Mouse (Mus musculus) liver, adult 2 months (tissue): ENCODE data around the gene Hrg. TPM values are rescaled to one million over a fixed set of nuclear protein-coding genes. Genes with fewer than 3 reads are reported as not detected.

Source experiments
- DNase-seq: peaks from one replicate; pipeline ENCODE4 v3.0.0-alpha.2; 2011; ENCODE audit warnings: low read depth, low spot score; ENCODE audit errors: extremely low read depth
- H3K27ac ChIP-seq: fragments of 200-500 bp; replicated peaks from 2 replicates; pipeline ENCODE4 v1.5.1; 2012; ENCODE audit warnings: low read depth, mild to moderate bottlenecking, control low read depth, inconsistent platforms, low read length; ENCODE audit not compliant: insufficient read depth
- H3K27me3 ChIP-seq: fragments of 200-500 bp; 2 replicates; pipeline ENCODE4 v1.6.1; 2012; ENCODE audit warnings: mild to moderate bottlenecking, moderate library complexity, low read length, inconsistent platforms; ENCODE audit not compliant: control insufficient read depth, insufficient read depth
- H3K36me3 ChIP-seq: fragments of 200-500 bp; 2 replicates; pipeline ENCODE4 v1.6.1; 2012; ENCODE audit warnings: low read length, inconsistent platforms; ENCODE audit not compliant: control insufficient read depth, insufficient read depth
- H3K4me1 ChIP-seq: fragments of 200-500 bp; 2 replicates; pipeline ENCODE4 v1.6.1; 2011; ENCODE audit warnings: low read length; ENCODE audit not compliant: control insufficient read depth, insufficient read depth
- H3K4me3 ChIP-seq: fragments of 200-500 bp; 2 replicates; pipeline ENCODE4 v1.5.1; 2011; ENCODE audit warnings: low read depth, mild to moderate bottlenecking, control low read depth, low read length, moderate library complexity; ENCODE audit not compliant: insufficient read depth
- H3K79me2 ChIP-seq: fragments of 200-500 bp; 2 replicates; pipeline ENCODE4 v1.6.1; 2012; ENCODE audit warnings: inconsistent platforms, mild to moderate bottlenecking, low read length, moderate library complexity; ENCODE audit not compliant: control insufficient read depth, insufficient read depth
- H3K9ac ChIP-seq: fragments of 200-500 bp; 2 replicates; pipeline ENCODE4 v1.6.1; 2012; ENCODE audit warnings: low read depth, mild to moderate bottlenecking, control low read depth, inconsistent platforms, low read length
- CTCF ChIP-seq: fragments of 200-500 bp; IDR thresholded peaks from 2 replicates; pipeline ENCODE4 v1.5.1; 2011; ENCODE audit warnings: low read depth, low read length, control low read depth
- POLR2A ChIP-seq: fragments of 200-500 bp; IDR thresholded peaks from 2 replicates; pipeline ENCODE4 v1.6.1; 2011; ENCODE audit warnings: low read length, control low read depth; ENCODE audit not compliant: insufficient read depth; ENCODE audit errors: extremely low read depth
- WGBS: fragments of 180-500 bp; shearing (Covaris S2); methylation state at CpG from one replicate; pipeline ENCODE4 v1.1.7; 2018; 5-methylcytosine and 5-hydroxymethylcytosine counted together
- polyA plus RNA-seq: library from polyadenylated mRNA; depleted of rRNA; stranded (reverse); fragments of >200 nt; gene quantifications from 2 replicates; pipeline ENCODE4 v1.2.3, GENCODE M21; 2012
- total RNA-seq: library from RNA; depleted of rRNA; stranded (reverse); fragments of >200 nt; gene quantifications from 2 replicates; pipeline ENCODE4 v1.2.3, GENCODE M21; 2014

The Hrg gene
- total and polyA plus RNA-seq, 2 experiments, result 312 to 574 TPM

GRCm38 (mm10) chr16:22953069-22953468, 2.2 kb downstream of the Hrg start:
- peaks cover 46% of the 10 kb centered on the region for H3K36me3 ChIP-seq
- TF ChIP-seq POLR2A (no peak), CTCF (peak; percentile 41; the same call in 1 of the 2 replicates)
- peaks cover 22% of the 10 kb centered on the region for H3K4me1 ChIP-seq
- no peaks in the 10 kb centered on the region; the same call in 1 of the 2 replicates for H3K79me2 ChIP-seq
- H3K27me3 ChIP-seq, result no peaks in the 10 kb centered on the region
- DNase-seq, result peak; percentile 84
- H3K9ac ChIP-seq, result peak overlapping the region; percentile 67
- H3K4me3 ChIP-seq, result peak overlapping the region; percentile 51
- WGBS, result 1% methylated on average over 4 of the region's 4 CpGs
- H3K27ac ChIP-seq, result peak overlapping the region; percentile 92

GRCm38 (mm10) chr16:22955397-22956084, 4.7 kb downstream of the Hrg start:
- DNase-seq, result no peak
- no peak for TF ChIP-seq POLR2A
- no peak for TF ChIP-seq CTCF
- no peaks in the 10 kb centered on the region; the same call in 1 of the 2 replicates for H3K79me2 ChIP-seq
- peaks cover 14% of the 10 kb centered on the region for H3K4me1 ChIP-seq
- H3K9ac ChIP-seq, result no peak overlapping the region
- no peak overlapping the region; the same call in 1 of the 2 replicates for H3K27ac ChIP-seq
- H3K36me3 ChIP-seq, result peaks cover 62% of the 10 kb centered on the region
- no peaks in the 10 kb centered on the region for H3K27me3 ChIP-seq
- H3K4me3 ChIP-seq, result no peak overlapping the region
- 68% methylated on average over 13 of the region's 13 CpGs for WGBS

GRCm38 (mm10) chr16:22956085-22956439, 5.2 kb downstream of the Hrg start:
- Histone ChIP-seq H3K27me3 (no peaks in the 10 kb centered on the region), H3K4me1 (peaks cover 14% of the 10 kb centered on the region), H3K36me3 (peaks cover 62% of the 10 kb centered on the region), H3K9ac (no peak overlapping the region), H3K4me3 (no peak overlapping the region), H3K79me2 (no peaks in the 10 kb centered on the region; the same call in 1 of the 2 replicates), H3K27ac (no peak overlapping the region)
- TF ChIP-seq POLR2A (no peak), CTCF (no peak)
- 86% methylated on average over 11 of the region's 11 CpGs for WGBS
- DNase-seq, result no peak

GRCm38 (mm10) chr16:22961073-22961472, 10.2 kb downstream of the Hrg start:
- Histone ChIP-seq H3K27ac (no peak overlapping the region), H3K27me3 (no peaks in the 10 kb centered on the region), H3K36me3 (peaks cover 35% of the 10 kb centered on the region), H3K4me1 (peaks cover 5% of the 10 kb centered on the region), H3K4me3 (no peak overlapping the region), H3K9ac (no peak overlapping the region), H3K79me2 (no peaks in the 10 kb centered on the region)
- DNase-seq, result peak; percentile 57
- TF ChIP-seq CTCF, result no peak
- no peak for TF ChIP-seq POLR2A
- 71% methylated on average over 8 of the region's 8 CpGs for WGBS

DNA sequence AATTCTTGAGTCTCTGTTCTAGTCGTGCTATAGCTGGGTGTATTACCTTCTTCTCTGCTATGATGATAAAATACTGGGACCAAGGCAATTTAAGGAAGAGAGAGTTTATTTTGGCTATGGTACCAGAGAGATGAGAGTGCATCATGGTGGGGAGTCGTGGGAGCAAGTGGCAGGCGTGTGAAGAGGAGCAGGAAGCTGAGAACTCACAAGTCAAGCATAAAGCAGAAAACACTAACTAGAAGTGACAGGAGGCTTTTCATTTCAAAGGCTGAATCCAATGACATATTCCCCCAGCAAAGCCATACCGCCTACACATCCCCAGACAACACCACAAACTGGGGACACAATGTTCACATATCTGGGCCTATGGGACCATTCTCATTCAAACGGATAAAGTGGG, 11.4 kb downstream of the Hrg start:
- Histone ChIP-seq H3K4me3 (no peak overlapping the region), H3K36me3 (peaks cover 24% of the 10 kb centered on the region)
- WGBS, result 65% methylated on average over 5 of the region's 5 CpGs

DNA sequence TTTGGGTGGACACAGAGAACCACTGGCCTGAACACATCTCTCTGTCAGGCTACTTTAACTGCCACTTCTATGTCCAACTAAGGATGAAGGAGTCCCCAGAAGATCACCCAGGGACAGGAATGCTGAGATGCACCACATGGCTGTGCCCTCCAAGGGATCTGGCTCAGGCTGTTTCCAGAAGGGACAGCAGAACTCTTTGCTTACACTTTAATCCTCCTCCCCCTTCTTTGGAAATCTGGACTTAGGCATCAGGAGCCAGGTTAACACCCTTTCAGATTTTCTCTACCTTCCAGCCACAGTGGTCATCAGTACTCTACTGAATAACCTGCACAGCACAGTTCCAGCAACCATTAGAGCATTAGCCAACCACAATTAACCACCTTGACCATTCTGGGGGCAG, 12.4 kb downstream of the Hrg start:
- peak overlapping the region; percentile 48; the same call in 1 of the 2 replicates for H3K27ac ChIP-seq

More for the DNA sequence above, 11.4 kb downstream of the Hrg start:
- no peaks in the 10 kb centered on the region for H3K79me2 ChIP-seq
- no peak overlapping the region for H3K9ac ChIP-seq
- TF ChIP-seq CTCF (no peak), POLR2A (0 out of 2 replicates have a peak, but pooled peaks have one; percentile 5)
- DNase-seq, result no peak
- H3K27ac ChIP-seq, result no peak overlapping the region
- H3K4me1 ChIP-seq, result peaks cover 5% of the 10 kb centered on the region
- no peaks in the 10 kb centered on the region for H3K27me3 ChIP-seq

More for the DNA sequence above, 12.4 kb downstream of the Hrg start:
- peaks cover 14% of the 10 kb centered on the region for H3K36me3 ChIP-seq
- no peak overlapping the region for H3K4me3 ChIP-seq
- TF ChIP-seq CTCF (no peak), POLR2A (no peak)
- H3K4me1 ChIP-seq, result peaks cover 5% of the 10 kb centered on the region
- H3K79me2 ChIP-seq, result no peaks in the 10 kb centered on the region
- peak; percentile 73 for DNase-seq
- no peaks in the 10 kb centered on the region for H3K27me3 ChIP-seq
- H3K9ac ChIP-seq, result 0 out of 2 replicates have a peak overlapping the region, but pooled peaks have one; percentile 27
